Mouse (Mus musculus): ENCODE results near the gene Gstt3. TPM values are rescaled to one million over a fixed set of nuclear protein-coding genes. Genes with fewer than 3 reads are reported as not detected.

Gene Gstt3
- polyA plus RNA-seq, 1 experiment, result 0.13 TPM

DNA sequence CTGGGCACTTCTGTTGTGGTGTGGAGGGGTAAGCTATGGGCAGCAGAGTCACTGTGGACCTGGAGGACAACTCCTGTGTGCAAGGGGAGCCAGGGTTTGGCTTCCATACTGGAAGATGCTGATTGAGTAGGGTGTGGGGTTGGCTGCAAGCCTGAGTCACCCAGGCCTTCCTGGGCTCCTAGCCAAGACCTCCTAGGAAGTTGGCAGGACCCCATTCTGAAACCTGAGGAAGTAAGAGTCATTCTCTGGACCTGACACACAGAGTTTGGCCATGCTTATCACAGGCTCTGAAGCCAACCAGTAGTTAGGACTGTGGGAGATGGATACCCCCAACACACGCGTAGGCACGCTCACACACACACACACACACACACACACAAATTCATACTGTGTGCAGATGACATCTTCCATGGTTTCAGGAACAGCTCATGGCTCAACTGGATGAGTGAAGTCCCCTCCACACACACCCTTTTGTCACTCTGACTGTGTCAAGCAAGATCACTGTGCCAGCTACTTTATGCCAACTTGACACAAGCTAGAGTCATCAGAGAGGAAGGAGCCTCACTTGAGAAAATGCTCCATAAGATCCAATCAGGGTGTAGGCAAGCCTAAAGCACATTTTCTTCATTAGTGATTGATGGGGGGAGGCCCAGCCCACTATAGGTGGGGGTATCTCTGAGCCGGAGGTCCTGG lies 46.6 kb upstream of the Gstt3 start:
- TF ChIP-seq SRF (IDR thresholded peaks at IDR 0.05; ENCODE audit: control insufficient read depth, insufficient read length, low read depth) (no peak), REST (IDR thresholded peaks at IDR 0.05; ENCODE audit: insufficient read depth, insufficient read length) (no peak), USF1 (IDR thresholded peaks at IDR 0.05; ENCODE audit: low read depth) (no peak), TCF12 (IDR thresholded peaks at IDR 0.05; ENCODE audit: insufficient read depth, poor library complexity, severe bottlenecking) (no peak), POLR2A (IDR thresholded peaks at IDR 0.05; ENCODE audit: insufficient read length, low read depth) (no peak), MYOG (IDR thresholded peaks at IDR 0.05; ENCODE audit: control insufficient read depth in 1 of 3, insufficient read depth in 1 of 3, insufficient read length in 2 of 3, low read depth in 2 of 3) (no peak), CEBPB (IDR thresholded peaks at IDR 0.05; ENCODE audit: insufficient read depth, poor library complexity, severe bottlenecking) (no peak), E2F4 (IDR thresholded peaks at IDR 0.05; ENCODE audit: insufficient read depth) (no peak), POLR2AphosphoS2 (IDR thresholded peaks at IDR 0.05; ENCODE audit: insufficient read length, low read depth) (no peak), TCF3 (IDR thresholded peaks at IDR 0.05; ENCODE audit: insufficient read length, low read depth) (no peak), MAX (IDR thresholded peaks at IDR 0.05; ENCODE audit: low read depth) (no peak), MYOD1 (IDR thresholded peaks at IDR 0.05; ENCODE audit: control insufficient read depth in 1 of 3, insufficient read length in 2 of 3, low read depth in 2 of 3) (no peak)
- H3ac ChIP-seq (ENCODE audit: control insufficient read depth, insufficient read length), result no peak overlapping the region
- no peaks in the 10 kb centered on the region for H3K27me3 ChIP-seq (ENCODE audit: control insufficient read depth, insufficient read depth, insufficient read length)
- H3K4me3 ChIP-seq, result no peak overlapping the region
- H3K36me3 ChIP-seq (ENCODE audit: control insufficient read depth, insufficient read depth), result no peaks in the 10 kb centered on the region
- no peak overlapping the region for H3K4me2 ChIP-seq (ENCODE audit: low read depth)
- no peaks in the 10 kb centered on the region for H3K79me2 ChIP-seq (ENCODE audit: control insufficient read depth, insufficient read depth)

- no peak overlapping the region for H3K4me3 ChIP-seq
- TF ChIP-seq REST (IDR thresholded peaks at IDR 0.05; ENCODE audit: insufficient read depth, insufficient read length) (no peak), POLR2A (IDR thresholded peaks at IDR 0.05; ENCODE audit: insufficient read length, low read depth) (no peak), SRF (IDR thresholded peaks at IDR 0.05; ENCODE audit: control insufficient read depth, insufficient read length, low read depth) (no peak), MYOD1 (IDR thresholded peaks at IDR 0.05; ENCODE audit: control insufficient read depth in 1 of 3, insufficient read length in 2 of 3, low read depth in 2 of 3) (no peak), TCF3 (IDR thresholded peaks at IDR 0.05; ENCODE audit: insufficient read length, low read depth) (no peak), USF1 (IDR thresholded peaks at IDR 0.05; ENCODE audit: low read depth) (no peak), TCF12 (IDR thresholded peaks at IDR 0.05; ENCODE audit: insufficient read depth, poor library complexity, severe bottlenecking) (no peak), E2F4 (IDR thresholded peaks at IDR 0.05; ENCODE audit: insufficient read depth) (no peak), POLR2AphosphoS2 (IDR thresholded peaks at IDR 0.05; ENCODE audit: insufficient read length, low read depth) (no peak), MYOG (IDR thresholded peaks at IDR 0.05; ENCODE audit: control insufficient read depth in 1 of 3, insufficient read depth in 1 of 3, insufficient read length in 2 of 3, low read depth in 2 of 3) (no peak), MAX (IDR thresholded peaks at IDR 0.05; ENCODE audit: low read depth) (no peak), CEBPB (IDR thresholded peaks at IDR 0.05; ENCODE audit: insufficient read depth, poor library complexity, severe bottlenecking) (no peak)
- H3K4me2 ChIP-seq (ENCODE audit: low read depth), result no peak overlapping the region
- H3K27me3 ChIP-seq (ENCODE audit: control insufficient read depth, insufficient read depth, insufficient read length), result no peaks in the 10 kb centered on the region
- H3ac ChIP-seq (ENCODE audit: control insufficient read depth, insufficient read length), result no peak overlapping the region
- no peaks in the 10 kb centered on the region for H3K36me3 ChIP-seq (ENCODE audit: control insufficient read depth, insufficient read depth)
- H3K79me2 ChIP-seq (ENCODE audit: control insufficient read depth, insufficient read depth), result no peaks in the 10 kb centered on the region
Observed at GRCm38 (mm10) chr10:75824530-75824929, 43.3 kb upstream of the Gstt3 start.

- no peaks in the 10 kb centered on the region for H3K36me3 ChIP-seq (ENCODE audit: control insufficient read depth, insufficient read depth)
- H3K27me3 ChIP-seq (ENCODE audit: control insufficient read depth, insufficient read depth, insufficient read length), result no peaks in the 10 kb centered on the region
- H3ac ChIP-seq (ENCODE audit: control insufficient read depth, insufficient read length), result no peak overlapping the region
- H3K79me2 ChIP-seq (ENCODE audit: control insufficient read depth, insufficient read depth), result no peaks in the 10 kb centered on the region
- H3K4me2 ChIP-seq (ENCODE audit: low read depth), result no peak overlapping the region
- no peak overlapping the region for H3K4me3 ChIP-seq
- TF ChIP-seq CEBPB (IDR thresholded peaks at IDR 0.05; ENCODE audit: insufficient read depth, poor library complexity, severe bottlenecking) (no peak), MAX (IDR thresholded peaks at IDR 0.05; ENCODE audit: low read depth) (no peak), SRF (IDR thresholded peaks at IDR 0.05; ENCODE audit: control insufficient read depth, insufficient read length, low read depth) (no peak), POLR2A (IDR thresholded peaks at IDR 0.05; ENCODE audit: insufficient read length, low read depth) (no peak), USF1 (IDR thresholded peaks at IDR 0.05; ENCODE audit: low read depth) (no peak), MYOG (IDR thresholded peaks at IDR 0.05; ENCODE audit: control insufficient read depth in 1 of 3, insufficient read depth in 1 of 3, insufficient read length in 2 of 3, low read depth in 2 of 3) (no peak), POLR2AphosphoS2 (IDR thresholded peaks at IDR 0.05; ENCODE audit: insufficient read length, low read depth) (no peak), TCF12 (IDR thresholded peaks at IDR 0.05; ENCODE audit: insufficient read depth, poor library complexity, severe bottlenecking) (no peak), MYOD1 (IDR thresholded peaks at IDR 0.05; ENCODE audit: control insufficient read depth in 1 of 3, insufficient read length in 2 of 3, low read depth in 2 of 3) (no peak), TCF3 (IDR thresholded peaks at IDR 0.05; ENCODE audit: insufficient read length, low read depth) (no peak), E2F4 (IDR thresholded peaks at IDR 0.05; ENCODE audit: insufficient read depth) (no peak), REST (IDR thresholded peaks at IDR 0.05; ENCODE audit: insufficient read depth, insufficient read length) (no peak)
Observed at GRCm38 (mm10) chr10:75823782-75824181, 42.6 kb upstream of the Gstt3 start.

GRCm38 (mm10) chr10:75822443-75822842 lies 41.2 kb upstream of the Gstt3 start, which contains the start of gene Gstt4:
TSS of gene Gstt4 (minus strand) at chr10:75822543.
- H3K79me2 ChIP-seq (ENCODE audit: control insufficient read depth, insufficient read depth), result no peaks in the 10 kb centered on the region
- no peak for TF ChIP-seq MAX (IDR thresholded peaks at IDR 0.05; ENCODE audit: low read depth)
- no peak for TF ChIP-seq TCF3 (IDR thresholded peaks at IDR 0.05; ENCODE audit: insufficient read length, low read depth)
- no peak for TF ChIP-seq MYOD1 (IDR thresholded peaks at IDR 0.05; ENCODE audit: control insufficient read depth in 1 of 3, insufficient read length in 2 of 3, low read depth in 2 of 3)
- no peak for TF ChIP-seq MYOG (IDR thresholded peaks at IDR 0.05; ENCODE audit: control insufficient read depth in 1 of 3, insufficient read depth in 1 of 3, insufficient read length in 2 of 3, low read depth in 2 of 3)
- TF ChIP-seq POLR2A (IDR thresholded peaks at IDR 0.05; ENCODE audit: insufficient read length, low read depth), result no peak
- no peak for TF ChIP-seq E2F4 (IDR thresholded peaks at IDR 0.05; ENCODE audit: insufficient read depth)
- no peak for TF ChIP-seq CEBPB (IDR thresholded peaks at IDR 0.05; ENCODE audit: insufficient read depth, poor library complexity, severe bottlenecking)
- TF ChIP-seq SRF (IDR thresholded peaks at IDR 0.05; ENCODE audit: control insufficient read depth, insufficient read length, low read depth), result no peak
- TF ChIP-seq USF1 (IDR thresholded peaks at IDR 0.05; ENCODE audit: low read depth), result no peak
- TF ChIP-seq TCF12 (IDR thresholded peaks at IDR 0.05; ENCODE audit: insufficient read depth, poor library complexity, severe bottlenecking), result no peak
- no peak for TF ChIP-seq POLR2AphosphoS2 (IDR thresholded peaks at IDR 0.05; ENCODE audit: insufficient read length, low read depth)
- no peak for TF ChIP-seq REST (IDR thresholded peaks at IDR 0.05; ENCODE audit: insufficient read depth, insufficient read length)
- no peaks in the 10 kb centered on the region for H3K36me3 ChIP-seq (ENCODE audit: control insufficient read depth, insufficient read depth)
- no peak within 1 kb of the TSS for H3ac ChIP-seq (ENCODE audit: control insufficient read depth, insufficient read length)
- H3K27me3 ChIP-seq (ENCODE audit: control insufficient read depth, insufficient read depth, insufficient read length), result no peaks in the 10 kb centered on the region
- H3K4me2 ChIP-seq (ENCODE audit: low read depth), result no peak within 1 kb of the TSS
- H3K4me3 ChIP-seq, result no peak within 1 kb of the TSS
